Mouse (Mus musculus) hindbrain, embryonic 14.5 days (tissue): ENCODE results near the gene Rspo1. TPM values are rescaled to one million over a fixed set of nuclear protein-coding genes. Genes with fewer than 3 reads are reported as not detected.
"Not testable (repeated sequence)": the region's sequence is repeated elsewhere in the genome, so short reads cannot be mapped to it uniquely, and the experiment has no call there.

ENCODE experiments used
- ATAC-seq: fragments of 200-750 bp; cut with Nextera tagmentation; 2 replicates; pipeline ENCODE4 v1.8.0; 2017; ENCODE audit warnings: moderate number of reproducible peaks, mild to moderate bottlenecking, moderate TSS enrichment, moderate library complexity; ENCODE audit not compliant: low FRiP score
- DNase-seq: peaks from one replicate; pipeline ENCODE4 v3.0.0-alpha.2; 2015; ENCODE audit warnings: low spot score
- H3K27ac ChIP-seq: fragments of 300-500 bp; sonication (generic); 2 replicates; pipeline ENCODE4 v1.5.1; 2014; ENCODE audit warnings: mild to moderate bottlenecking, moderate library complexity
- H3K27me3 ChIP-seq: fragments of 300-500 bp; sonication (generic); 2 replicates; pipeline ENCODE4 v1.6.1; 2014; ENCODE audit warnings: mild to moderate bottlenecking, low read length, mixed read lengths; ENCODE audit not compliant: control insufficient read depth, insufficient read depth
- H3K36me3 ChIP-seq: fragments of 300-500 bp; sonication (generic); replicated peaks from 2 replicates; pipeline ENCODE4 v1.6.1; 2014; ENCODE audit not compliant: control insufficient read depth, insufficient read depth
- H3K4me1 ChIP-seq: fragments of 300-500 bp; sonication (generic); replicated peaks from 2 replicates; pipeline ENCODE4 v1.6.1; 2014; ENCODE audit warnings: antibody characterized with exemption, low read length, mixed read lengths; ENCODE audit not compliant: control insufficient read depth, insufficient read depth
- H3K4me2 ChIP-seq: fragments of 300-500 bp; sonication (generic); replicated peaks from 2 replicates; pipeline ENCODE4 v1.6.1; 2014; ENCODE audit warnings: mild to moderate bottlenecking, moderate library complexity
- H3K4me3 ChIP-seq: fragments of 300-500 bp; sonication (generic); replicated peaks from 2 replicates; pipeline ENCODE4 v1.5.1; 2014; ENCODE audit warnings: mild to moderate bottlenecking, low read length
- H3K9ac ChIP-seq: fragments of 300-500 bp; sonication (generic); 2 replicates; pipeline ENCODE4 v1.6.1; 2014
- H3K9me3 ChIP-seq: fragments of 300-500 bp; sonication (generic); 2 replicates; pipeline ENCODE4 v1.6.1; 2016; ENCODE audit warnings: low read length; ENCODE audit not compliant: control insufficient read depth
- WGBS: fragments of 180-500 bp; shearing (Covaris S2); extraction: QIAGEN DNeasy Blood & Tissue Kit; methylation state at CpG from one replicate; pipeline ENCODE4 v1.1.7; 2014; 5-methylcytosine and 5-hydroxymethylcytosine counted together
- polyA plus RNA-seq: library from polyadenylated mRNA; unstranded; fragments of >200 nt; fragmentation: Nextera tagmentation; extraction: Ambion mirVana; gene quantifications from 2 replicates; pipeline ENCODE4 v1.2.1, GENCODE M21; 2014

Gene Rspo1
- polyA plus RNA-seq = 1.2 and 1.9 TPM in 2 replicates

DNA sequence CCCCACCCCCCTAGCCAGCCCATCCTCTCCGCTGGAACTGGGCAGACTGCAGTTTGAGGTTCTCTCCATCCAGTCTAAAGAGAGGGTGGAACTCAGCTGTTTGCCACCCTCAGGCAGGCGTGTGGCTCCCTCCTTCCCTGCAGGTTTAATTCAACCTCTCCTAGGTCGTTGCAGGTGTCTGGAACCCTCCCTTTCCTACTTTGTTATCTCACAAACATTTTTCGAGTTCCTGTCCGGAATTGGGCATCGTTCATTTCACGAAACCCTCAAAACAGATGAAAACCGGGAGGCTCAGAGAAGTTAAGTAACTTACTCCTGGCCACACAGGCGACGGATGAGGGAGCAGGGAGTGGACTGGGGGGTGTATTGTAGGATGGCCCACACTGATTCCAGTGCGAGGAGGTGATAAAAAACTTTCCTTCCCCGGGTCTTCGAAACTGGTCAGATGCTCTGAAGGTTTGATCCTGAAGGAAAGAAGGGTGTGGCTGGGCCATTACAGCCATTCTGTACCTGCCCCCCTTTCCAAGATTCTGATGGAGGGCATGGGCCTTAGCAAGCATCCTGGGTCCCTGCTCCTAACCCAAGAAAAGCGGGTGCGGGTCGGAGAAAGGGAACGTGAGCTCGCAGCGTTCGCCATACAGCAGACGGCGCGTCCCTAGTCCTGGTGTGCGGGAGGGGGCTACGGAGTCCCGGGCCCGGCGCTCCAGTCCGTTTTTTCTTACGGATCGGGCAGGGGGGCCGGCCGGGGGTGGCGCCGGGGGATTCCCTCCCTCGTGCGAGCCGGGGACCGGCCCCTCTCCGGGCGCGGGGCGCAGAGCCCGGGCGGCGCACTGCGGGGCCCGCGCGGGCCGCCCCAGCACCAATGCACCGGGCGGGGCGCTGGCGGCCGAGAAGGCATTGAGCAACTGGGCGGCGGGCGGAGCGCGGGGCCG lies at the start of gene Rspo1:
Rspo1 (plus strand) TSS at position 760 of the 932 bp plus-strand sequence.
- ATAC-seq (no peak), DNase-seq (no peak)
- Histone ChIP-seq H3K4me2 (peak within 1 kb of the TSS; percentile 49), H3K36me3 (no peaks in the 10 kb centered on the region), H3K4me3 (peak within 1 kb of the TSS; percentile 33), H3K9me3 (no peaks in the 10 kb centered on the region), H3K4me1 (peaks cover 17% of the 10 kb centered on the region; the same call in 1 of the 2 replicates), H3K27me3 (peaks cover 79% of the 10 kb centered on the region), H3K27ac (no peak within 1 kb of the TSS), H3K9ac (0 out of 2 replicates have a peak within 1 kb of the TSS, but pooled peaks have one; percentile 28)
- WGBS = under 1% methylated on average over 45 of the region's 62 CpGs

DNA sequence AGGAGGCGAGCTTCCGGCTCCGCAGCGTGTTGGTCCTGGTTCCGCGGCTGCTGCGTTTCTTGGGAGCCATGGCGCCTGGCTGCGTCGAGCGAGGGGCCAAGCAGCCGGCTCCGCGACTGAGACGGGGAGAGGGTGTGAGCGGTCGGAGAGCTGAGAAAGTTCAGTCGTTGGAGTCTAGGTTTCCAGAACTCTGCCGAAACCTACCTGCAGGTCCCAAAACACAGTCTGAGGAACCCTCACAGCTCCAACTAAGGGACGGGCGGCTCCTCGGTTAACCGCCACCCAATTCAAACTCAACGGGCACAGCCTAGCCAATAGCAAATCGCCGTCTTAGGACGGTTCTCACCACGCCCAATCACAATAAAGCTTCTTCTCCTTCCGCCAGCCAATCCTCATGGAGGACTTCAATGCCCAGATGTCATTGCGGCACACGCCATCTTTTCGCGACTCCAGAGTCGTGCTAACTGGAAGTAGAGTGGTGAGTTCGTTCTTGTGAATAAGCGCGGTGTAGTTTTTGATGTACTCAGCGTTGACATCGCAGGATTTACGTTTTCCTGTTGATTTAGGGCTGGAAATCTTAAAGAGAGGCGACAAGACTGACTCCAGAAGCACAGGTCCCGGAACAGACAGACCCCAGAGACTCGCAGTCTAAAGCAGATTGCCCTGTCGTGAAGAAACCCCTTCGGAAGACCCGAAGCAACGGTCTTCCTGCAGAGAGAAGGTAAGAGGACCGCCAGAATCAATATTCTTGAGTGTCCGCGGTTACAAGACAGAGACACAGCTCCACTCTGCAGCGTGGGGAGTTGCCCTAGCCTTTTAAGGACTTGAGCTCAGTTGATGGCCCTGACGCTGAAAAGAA lies 49.4 kb upstream of the Rspo1 start, which contains the start of gene 9930104L06Rik:
9930104L06Rik (plus strand) TSS at position 436 of the 859 bp plus-strand sequence.
- H3K4me1 ChIP-seq = peaks cover 16% of the 10 kb centered on the region
- under 1% methylated on average over 52 of the region's 52 CpGs for WGBS
- H3K27ac ChIP-seq = no peak within 1 kb of the TSS
- ATAC-seq (peak; percentile 99), DNase-seq (peak; percentile 98)
- no peaks in the 10 kb centered on the region for H3K9me3 ChIP-seq
- no peaks in the 10 kb centered on the region for H3K27me3 ChIP-seq
- H3K4me2 ChIP-seq = peak within 1 kb of the TSS; percentile 90
- peak within 1 kb of the TSS; percentile 72 for H3K9ac ChIP-seq
- peak within 1 kb of the TSS; percentile 43 for H3K4me3 ChIP-seq
- peaks cover 20% of the 10 kb centered on the region for H3K36me3 ChIP-seq

DNA sequence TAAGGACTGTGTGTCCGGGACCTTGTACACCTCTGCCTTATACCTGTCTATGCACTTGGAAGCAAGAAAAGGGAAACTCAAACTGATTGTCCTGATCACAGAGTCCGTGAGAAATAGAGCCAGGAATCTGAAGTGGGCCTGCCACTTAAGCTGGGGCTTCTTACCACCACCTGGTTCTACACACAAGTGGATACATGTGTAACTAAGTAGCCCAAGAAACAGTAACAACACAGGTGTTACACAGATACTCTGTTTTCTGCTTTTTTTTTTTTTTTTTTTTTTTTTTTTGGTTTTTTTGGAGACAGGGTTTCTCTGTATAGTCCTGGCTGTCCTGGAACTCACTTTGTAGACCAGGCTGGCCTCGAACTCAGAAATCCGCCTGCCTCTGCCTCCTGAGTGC lies 47.0 kb upstream of the Rspo1 start, which contains the start of gene Cdca8:
Cdca8 (minus strand) TSS at position 101 of the 400 bp plus-strand sequence.
- H3K36me3 ChIP-seq = peaks cover 30% of the 10 kb centered on the region
- H3K27me3 ChIP-seq, H3K4me3 ChIP-seq, DNase-seq, H3K9ac ChIP-seq, H3K4me2 ChIP-seq, H3K9me3 ChIP-seq, ATAC-seq, H3K27ac ChIP-seq: not testable (repeated sequence)
- peaks cover 16% of the 10 kb centered on the region for H3K4me1 ChIP-seq
- 99% methylated on average over 4 of the region's 4 CpGs for WGBS

DNA sequence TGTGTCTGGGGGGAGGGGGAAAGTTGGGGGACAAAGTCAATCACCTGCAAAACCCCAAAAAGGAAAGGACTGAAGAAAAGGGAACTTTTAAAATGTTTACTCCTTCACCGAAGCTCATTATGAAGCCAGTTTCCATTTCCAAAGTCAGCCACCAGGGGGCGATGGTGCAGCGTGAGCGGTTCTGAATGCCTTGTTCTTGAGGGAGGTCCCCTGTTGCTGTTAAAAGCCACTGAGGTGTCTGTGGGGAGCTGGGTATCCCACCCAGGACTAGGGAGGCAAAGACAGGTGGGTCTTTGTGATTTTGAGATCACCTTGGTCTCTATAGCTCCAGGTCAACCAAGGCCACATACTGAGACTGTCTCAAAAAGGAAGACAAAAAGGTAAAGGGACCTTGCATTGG lies 43.2 kb upstream of the Rspo1 start:
- H3K36me3 ChIP-seq = peaks cover 38% of the 10 kb centered on the region
- 10% methylated on average over 4 of the region's 4 CpGs for WGBS
- H3K9me3 ChIP-seq = no peaks in the 10 kb centered on the region
- no peaks in the 10 kb centered on the region for H3K4me1 ChIP-seq
- no peak overlapping the region for H3K27ac ChIP-seq
- ATAC-seq = no peak
- peak; percentile 96 for DNase-seq
- H3K9ac ChIP-seq = no peak overlapping the region
- no peak overlapping the region for H3K4me2 ChIP-seq
- no peak overlapping the region for H3K4me3 ChIP-seq
- no peaks in the 10 kb centered on the region for H3K27me3 ChIP-seq

DNA sequence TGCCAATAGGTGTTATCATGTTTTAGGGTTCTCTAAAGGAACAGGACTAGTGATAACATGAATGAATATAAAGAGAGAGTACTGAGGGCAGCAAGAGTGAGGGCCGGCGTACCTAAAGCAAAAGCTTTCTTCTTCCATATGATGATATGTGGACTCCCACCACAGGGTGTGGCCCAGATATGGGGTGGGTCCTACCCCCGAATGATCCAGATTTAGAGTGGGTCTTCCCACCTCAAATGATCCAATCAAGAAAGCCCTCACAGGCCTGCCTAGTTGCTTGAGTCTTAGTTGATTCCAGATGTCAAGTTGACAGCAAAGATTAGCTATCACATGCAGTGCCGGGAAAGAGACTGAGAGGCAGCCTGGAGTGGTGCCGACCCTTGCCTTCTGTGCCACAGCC lies 42.4 kb upstream of the Rspo1 start:
- H3K27ac ChIP-seq = no peak overlapping the region
- H3K4me3 ChIP-seq = no peak overlapping the region
- ATAC-seq = no peak
- peaks cover 32% of the 10 kb centered on the region for H3K36me3 ChIP-seq
- DNase-seq = no peak
- H3K4me2 ChIP-seq = no peak overlapping the region
- no peaks in the 10 kb centered on the region for H3K27me3 ChIP-seq
- no peak overlapping the region for H3K9ac ChIP-seq
- no peaks in the 10 kb centered on the region for H3K4me1 ChIP-seq
- no peaks in the 10 kb centered on the region for H3K9me3 ChIP-seq
- WGBS = 95% methylated on average over 5 of the region's 5 CpGs

DNA sequence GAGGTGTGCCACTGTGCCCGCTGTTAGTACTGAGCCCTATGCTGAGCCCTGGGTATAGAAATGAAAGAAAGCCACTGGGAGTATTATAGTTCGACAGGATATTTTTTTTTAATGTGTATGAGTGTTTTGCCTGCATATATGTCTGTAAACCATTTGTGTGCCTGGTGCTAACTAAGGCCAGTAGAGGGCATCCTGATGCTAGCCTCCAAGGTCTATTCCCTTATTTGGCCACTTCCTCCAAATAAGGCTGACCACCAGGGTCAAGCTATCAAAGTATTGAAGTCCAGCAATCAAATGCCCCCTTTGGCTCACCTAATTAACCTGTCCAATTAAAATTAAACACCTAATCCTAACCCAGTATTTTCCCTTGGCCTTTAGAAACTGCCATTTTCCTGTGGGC lies 41.3 kb upstream of the Rspo1 start:
- Histone ChIP-seq H3K4me3 (no peak overlapping the region), H3K36me3 (peaks cover 25% of the 10 kb centered on the region), H3K27me3 (no peaks in the 10 kb centered on the region), H3K9ac (no peak overlapping the region), H3K4me2 (no peak overlapping the region), H3K4me1 (no peaks in the 10 kb centered on the region), H3K27ac (no peak overlapping the region), H3K9me3 (no peaks in the 10 kb centered on the region)
- no peak for ATAC-seq
- no peak for DNase-seq
- 76% methylated on average over 2 of the region's 2 CpGs for WGBS

DNA sequence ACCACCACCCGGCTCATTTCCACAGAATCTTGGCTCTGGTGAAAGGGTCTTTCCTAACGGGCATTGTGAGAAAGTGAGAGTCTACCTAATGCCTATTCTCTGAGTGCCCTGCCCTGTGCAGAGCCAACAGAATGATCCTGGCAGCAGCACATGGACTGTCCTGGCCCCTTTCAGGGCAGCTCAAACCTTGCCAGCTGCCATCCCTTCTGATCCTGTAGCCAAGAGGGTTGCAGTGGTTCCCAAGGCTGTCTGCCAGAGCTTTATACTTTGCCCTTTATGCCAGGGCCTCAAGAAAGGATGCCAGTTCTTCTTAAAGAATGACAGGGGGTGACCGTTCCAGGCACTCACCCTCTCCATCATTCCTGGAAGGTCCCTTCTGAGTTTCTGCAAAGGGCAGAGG lies 36.7 kb upstream of the Rspo1 start:
- no peak overlapping the region for H3K9ac ChIP-seq
- no peak overlapping the region for H3K4me3 ChIP-seq
- H3K9me3 ChIP-seq = no peaks in the 10 kb centered on the region
- ATAC-seq (no peak; the same call in 1 of the 2 replicates), DNase-seq (no peak)
- H3K27ac ChIP-seq = no peak overlapping the region
- H3K4me1 ChIP-seq = no peaks in the 10 kb centered on the region
- 85% methylated on average over 3 of the region's 3 CpGs for WGBS
- H3K27me3 ChIP-seq = no peaks in the 10 kb centered on the region
- 0 out of 2 replicates have a peak, but pooled peaks cover 8% of the 10 kb centered on the region for H3K36me3 ChIP-seq
- no peak overlapping the region for H3K4me2 ChIP-seq

DNA sequence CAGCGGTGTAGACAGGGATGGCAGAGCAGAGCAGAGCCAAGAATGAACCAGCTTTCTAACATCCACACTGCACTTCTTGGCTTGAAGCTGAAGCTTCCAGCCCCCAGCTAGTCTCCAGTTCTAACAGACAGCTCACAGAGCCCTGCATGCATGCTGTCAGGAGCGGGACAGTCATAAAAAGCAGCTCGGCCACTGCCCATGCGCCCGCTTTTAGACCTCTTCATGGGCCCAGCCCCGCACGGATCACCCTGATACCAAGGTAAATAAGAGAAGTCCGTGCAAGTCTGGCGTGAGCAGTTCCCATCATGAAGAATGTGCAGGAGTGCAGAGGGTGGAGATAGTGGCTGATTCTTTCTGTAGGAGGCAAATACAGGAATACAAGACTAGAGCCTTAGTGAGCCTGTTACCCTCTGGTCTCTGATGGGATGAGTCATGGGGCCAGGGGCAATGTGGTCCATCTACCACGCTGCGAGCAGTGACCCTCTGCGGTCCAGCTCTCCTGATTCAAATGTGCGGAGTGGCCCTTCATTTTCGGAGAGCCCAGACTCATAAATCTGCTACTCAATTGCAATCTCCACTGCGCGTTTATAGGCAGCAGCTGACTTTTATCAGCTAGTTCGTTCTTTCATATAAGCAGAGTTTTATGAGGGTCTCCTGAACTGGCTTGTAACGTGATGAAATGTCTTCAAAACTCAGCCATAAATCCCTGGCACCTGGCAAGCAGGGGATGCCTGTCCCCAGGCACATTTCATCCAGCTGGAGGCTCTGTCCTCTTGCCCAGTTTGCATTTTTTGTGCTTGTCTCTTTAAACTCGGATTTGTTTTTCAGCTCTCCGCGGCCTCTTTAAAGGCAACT lies 35.8 kb upstream of the Rspo1 start:
- H3K9me3 ChIP-seq = no peaks in the 10 kb centered on the region
- no peak overlapping the region for H3K4me3 ChIP-seq
- DNase-seq (no peak), ATAC-seq (no peak)
- no peak overlapping the region for H3K27ac ChIP-seq
- 85% methylated on average over 21 of the region's 21 CpGs for WGBS
- H3K36me3 ChIP-seq = 0 out of 2 replicates have a peak, but pooled peaks cover 8% of the 10 kb centered on the region
- H3K4me2 ChIP-seq = no peak overlapping the region
- no peaks in the 10 kb centered on the region for H3K27me3 ChIP-seq
- no peak overlapping the region for H3K9ac ChIP-seq
- H3K4me1 ChIP-seq = no peaks in the 10 kb centered on the region
